Mouse (Mus musculus): ENCODE results near the gene Ebpl. TPM values are rescaled to one million over a fixed set of nuclear protein-coding genes. Genes with fewer than 3 reads are reported as not detected.

The Ebpl gene
- polyA plus RNA-seq, 1 experiment from 2014 or later: 10.5 TPM

DNA sequence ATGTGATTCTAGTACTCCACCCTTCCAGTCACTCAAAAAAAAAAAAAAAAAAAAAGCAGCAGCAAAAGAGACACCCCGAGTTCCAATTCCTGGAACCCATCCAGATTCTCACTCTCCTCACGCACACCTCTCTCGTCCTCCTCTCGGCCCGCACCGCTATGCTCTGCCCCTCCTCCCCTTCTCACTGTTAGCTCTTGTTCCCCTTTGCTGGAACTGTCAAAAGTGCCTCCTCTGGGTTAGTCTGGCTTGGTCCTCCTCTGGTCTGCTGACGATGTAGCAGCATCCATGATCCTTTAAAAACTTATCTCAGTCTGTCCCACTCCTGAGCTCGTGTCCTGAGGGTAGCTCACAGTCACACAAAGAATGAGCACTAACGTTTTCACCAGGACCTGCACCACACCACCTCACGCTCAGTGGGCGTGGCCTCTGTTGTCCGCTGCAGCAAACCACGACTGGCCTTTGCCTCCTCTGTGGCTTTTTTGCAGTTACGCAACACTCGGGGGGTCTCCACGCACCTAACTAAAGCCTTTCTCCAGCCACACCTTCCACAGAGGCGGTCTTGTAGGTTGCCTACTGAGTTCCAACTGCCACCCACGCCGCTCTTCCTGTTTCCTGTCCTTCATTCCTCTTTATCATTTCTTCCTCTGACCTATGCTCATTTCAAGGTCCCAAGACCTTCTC is 71.5 kb downstream of the Ebpl start:
- no peaks in the 10 kb centered on the region for H3K9me3 ChIP-seq (replicated peaks)
- no peak for DNase-seq (ENCODE audit: low spot score)
- H3K4me3 ChIP-seq: no peak overlapping the region
- no peak overlapping the region for H3K27ac ChIP-seq
- H3K27me3 ChIP-seq (ENCODE audit: low read depth, poor library complexity, severe bottlenecking): 0 out of 2 replicates have a peak, but pooled peaks cover 3% of the 10 kb centered on the region
- 74% methylated on average over 19 of the region's 19 CpGs for WGBS
- no peaks in the 10 kb centered on the region for H3K4me1 ChIP-seq
- H3K36me3 ChIP-seq: no peaks in the 10 kb centered on the region

Other genes with a start within 250 kb of the Ebpl start
- gene Sacs, start 222.0 kb downstream of the Ebpl start, polyA plus RNA-seq (2016; fragmentation: Nextera tagmentation; extraction: Ambion mirVana): 2.1 TPM in 2 replicates
- 0.18 and 0.43 TPM in 2 replicates for gene Sgcg, start 101.9 kb downstream of the Ebpl start, polyA plus RNA-seq (2016; fragmentation: Nextera tagmentation; extraction: Ambion mirVana)
- 0.19 and 0.26 TPM in 2 replicates for gene Arl11, start 50.7 kb downstream of the Ebpl start, polyA plus RNA-seq (2016; fragmentation: Nextera tagmentation; extraction: Ambion mirVana)
- gene Kpna3, start 79.4 kb upstream of the Ebpl start, polyA plus RNA-seq (2016; fragmentation: Nextera tagmentation; extraction: Ambion mirVana): 71.6 and 76.6 TPM in 2 replicates
- 12.4 and 12.7 TPM in 2 replicates for gene Spryd7, start 196.4 kb upstream of the Ebpl start, polyA plus RNA-seq (2016; fragmentation: Nextera tagmentation; extraction: Ambion mirVana)
- gene Trim13, start 237.8 kb upstream of the Ebpl start, polyA plus RNA-seq (2016; fragmentation: Nextera tagmentation; extraction: Ambion mirVana): 9.9 and 13.2 TPM in 2 replicates
- 0.46 and 0.73 TPM in 2 replicates for gene Kcnrg, start 247.0 kb upstream of the Ebpl start, polyA plus RNA-seq (2016; fragmentation: Nextera tagmentation; extraction: Ambion mirVana)

All from limb, embryonic 10.5 days (tissue).